Mouse (Mus musculus) left cerebral cortex, postnatal 10 days (tissue): Measurements from ENCODE around the gene Sox11. TPM values are rescaled to one million over a fixed set of nuclear protein-coding genes. Genes with fewer than 3 reads are reported as not detected.

Experiments used
- DNase-seq, 2 experiments: peaks; one replicate each; pipeline ENCODE4 v3.0.0; 2021 to 2022; ENCODE audit warnings: low spot score in 2 of 2, mixed read lengths in 1 of 2; ENCODE audit errors: extremely low spot score in 1 of 2
- intact Hi-C: fragments of 180-260 bp; cut with DNase I; formaldehyde crosslinking; loops from one replicate; pipeline ENCODE4 v1.15.1; 2025
- total RNA-seq, 2 experiments: library from RNA; stranded (reverse); gene quantifications; 2 replicates each; pipeline ENCODE4 v1.2.3; 2021

Sox11 gene
- total RNA-seq = 10 to 100 TPM; 26.1 to 29.8 TPM

- peak; percentile 54 to 78 for DNase-seq
- intact Hi-C loops = loop anchor here (2.0 to 5.0 kb wide), 4 partner anchors 181 to 1091 kb away; no protein-coding TSS in a partner anchor
These were observed at the start of gene Sox11 for GRCm38 (mm10) chr12:27341871-27342690. TSS of gene Sox11 (minus strand) at chr12:27342574.

DNA sequence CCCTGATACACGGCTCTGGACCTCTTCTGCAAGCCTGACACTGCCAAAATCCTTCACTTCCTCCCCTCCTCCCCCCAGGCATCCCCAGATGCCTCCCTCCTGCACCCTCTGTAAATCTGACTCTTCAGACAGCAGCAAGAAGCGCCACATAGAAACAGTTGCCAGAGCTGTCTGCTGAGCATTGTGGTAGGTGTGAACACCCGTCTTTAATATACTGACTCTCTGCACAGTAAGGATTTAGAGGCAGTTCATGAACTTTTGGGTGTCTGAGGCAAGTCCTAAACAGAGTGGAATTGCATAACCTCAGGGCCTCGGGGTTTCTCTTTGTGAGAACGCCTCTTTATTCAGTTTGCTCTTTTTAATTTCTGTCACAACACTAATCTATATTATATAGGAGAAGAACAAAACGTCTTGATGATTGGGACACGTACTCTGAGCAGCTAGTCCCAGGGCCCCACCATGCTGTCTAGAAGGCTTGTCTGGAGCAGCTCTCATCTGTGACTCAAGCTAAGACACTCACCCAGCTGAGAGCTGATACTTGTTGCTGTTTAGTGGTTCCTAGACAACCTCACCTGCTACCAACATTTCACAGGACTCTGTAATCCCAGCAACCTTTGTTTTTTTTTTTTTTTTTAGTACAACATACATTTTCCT, 49.4 kb upstream of the Sox11 start:
- DNase-seq = no peak
- intact Hi-C loops = no loop called here

- peak in 1 of 2 experiments; percentile 26 for DNase-seq
- intact Hi-C loops = no loop called here
These were observed 48.1 kb upstream of the Sox11 start for GRCm38 (mm10) chr12:27390439-27390838.

GRCm38 (mm10) chr12:27389429-27389828, 47.1 kb upstream of the Sox11 start:
- no peak for DNase-seq
- intact Hi-C loops = no loop called here

DNA sequence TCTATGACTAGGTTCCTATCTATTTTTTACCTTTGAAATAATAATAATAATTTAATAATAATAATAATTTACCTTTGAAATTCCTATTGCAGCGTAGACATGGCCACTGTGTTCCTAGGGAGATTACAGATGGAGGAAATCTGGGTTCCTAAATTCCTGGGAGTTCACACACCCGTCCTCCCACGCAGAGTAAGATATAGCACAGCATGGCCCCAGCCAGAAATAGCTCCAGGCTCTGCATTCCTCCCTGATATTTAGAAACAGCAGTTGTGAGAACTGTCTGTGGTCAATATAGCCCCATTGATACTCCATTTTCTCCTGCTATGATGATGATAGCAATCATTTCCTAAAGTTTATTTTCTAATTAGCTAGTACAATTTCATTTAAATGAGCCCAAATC, 30.1 kb upstream of the Sox11 start:
- intact Hi-C loops = no loop called here
- no peak for DNase-seq

DNA sequence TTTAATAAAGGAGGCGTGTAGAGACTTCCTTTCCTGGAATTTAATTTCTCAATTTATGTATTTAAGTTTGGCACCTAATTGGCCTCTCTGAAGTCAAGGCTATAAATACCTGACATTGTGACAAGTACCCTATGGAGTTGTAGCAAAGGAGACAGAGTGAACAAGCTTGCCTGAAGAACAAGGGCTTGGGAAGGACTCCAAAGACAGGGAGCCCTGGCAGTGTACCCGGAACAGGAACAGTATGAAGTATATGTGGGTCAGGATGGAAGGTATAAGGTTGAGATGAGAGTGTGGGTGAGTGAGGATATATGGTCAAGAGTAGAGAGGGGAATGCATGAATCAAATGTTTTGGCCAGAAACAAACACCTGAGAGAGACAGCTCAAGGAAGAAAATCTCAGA, 28.4 kb upstream of the Sox11 start:
- intact Hi-C loops = no loop called here
- DNase-seq = no peak

GRCm38 (mm10) chr12:27367476-27367875, 25.1 kb upstream of the Sox11 start:
- intact Hi-C loops = no loop called here
- no peak for DNase-seq

GRCm38 (mm10) chr12:27363840-27364640, 21.7 kb upstream of the Sox11 start:
- intact Hi-C loops = no loop called here
- no peak for DNase-seq

GRCm38 (mm10) chr12:27357076-27357637, 14.8 kb upstream of the Sox11 start:
- peak in 1 of 2 experiments; percentile 52 for DNase-seq
- intact Hi-C loops = no loop called here

GRCm38 (mm10) chr12:27356571-27356970, 14.2 kb upstream of the Sox11 start:
- no peak for DNase-seq
- intact Hi-C loops = no loop called here

GRCm38 (mm10) chr12:27343606-27344410, 1.4 kb upstream of the Sox11 start:
- peak in 1 of 2 experiments; percentile 39 for DNase-seq
- intact Hi-C loops = loop anchor here (2.0 to 5.0 kb wide), 2 partner anchors 253 to 1089 kb away; no protein-coding TSS in a partner anchor

- intact Hi-C loops = loop anchor here (2.0 to 5.0 kb wide), 2 partner anchors 254 to 1090 kb away; no protein-coding TSS in a partner anchor
- DNase-seq = peak; percentile 94 to 95
These were observed 574 bp upstream of the Sox11 start for GRCm38 (mm10) chr12:27342691-27343605.

DNA sequence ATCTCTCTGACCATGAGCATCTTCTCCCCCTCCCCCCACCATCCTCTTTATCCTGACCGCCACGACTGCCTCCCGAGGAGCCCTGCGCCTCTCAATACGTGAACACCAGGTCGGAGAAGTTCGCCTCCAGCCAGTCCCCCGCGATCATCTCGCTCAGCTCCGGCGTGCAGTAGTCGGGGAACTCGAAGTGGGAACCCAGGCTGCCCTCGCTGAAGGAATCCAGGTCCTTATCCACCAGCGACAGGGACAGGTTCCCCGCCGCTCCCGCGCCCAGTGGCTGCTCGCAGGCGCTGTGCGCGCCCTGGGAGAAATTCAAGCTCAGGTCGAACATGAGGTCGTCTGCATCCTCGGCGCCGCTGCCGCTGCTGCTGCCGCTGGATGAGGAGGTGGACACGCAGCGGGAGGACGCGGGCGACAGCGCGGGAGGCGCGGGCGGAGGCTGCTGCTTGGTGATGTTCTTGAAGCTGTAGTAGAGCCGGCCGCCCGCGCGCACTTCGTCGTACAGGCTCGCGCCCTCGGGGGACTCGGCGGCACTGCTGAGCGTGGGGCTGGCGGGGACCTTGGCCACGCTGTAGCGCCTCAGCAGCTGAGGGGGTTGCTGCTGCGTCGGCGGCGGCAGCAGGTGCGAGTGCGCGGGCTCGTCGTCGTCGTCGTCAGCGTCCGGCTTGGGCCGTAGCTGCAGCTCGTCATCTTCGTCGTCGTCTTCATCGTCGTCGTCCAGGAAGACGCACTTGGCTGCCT, 1.1 kb downstream of the Sox11 start:
- peak; percentile 55 to 78 for DNase-seq
- intact Hi-C loops = loop anchor here (2.0 to 5.0 kb wide), 3 partner anchors 180 to 808 kb away; no protein-coding TSS in a partner anchor

GRCm38 (mm10) chr12:27340451-27341035, 1.8 kb downstream of the Sox11 start:
- intact Hi-C loops = loop anchor here (2.0 to 5.0 kb wide), 3 partner anchors 180 to 808 kb away; no protein-coding TSS in a partner anchor
- peak in 1 of 2 experiments; percentile 42 for DNase-seq

DNA sequence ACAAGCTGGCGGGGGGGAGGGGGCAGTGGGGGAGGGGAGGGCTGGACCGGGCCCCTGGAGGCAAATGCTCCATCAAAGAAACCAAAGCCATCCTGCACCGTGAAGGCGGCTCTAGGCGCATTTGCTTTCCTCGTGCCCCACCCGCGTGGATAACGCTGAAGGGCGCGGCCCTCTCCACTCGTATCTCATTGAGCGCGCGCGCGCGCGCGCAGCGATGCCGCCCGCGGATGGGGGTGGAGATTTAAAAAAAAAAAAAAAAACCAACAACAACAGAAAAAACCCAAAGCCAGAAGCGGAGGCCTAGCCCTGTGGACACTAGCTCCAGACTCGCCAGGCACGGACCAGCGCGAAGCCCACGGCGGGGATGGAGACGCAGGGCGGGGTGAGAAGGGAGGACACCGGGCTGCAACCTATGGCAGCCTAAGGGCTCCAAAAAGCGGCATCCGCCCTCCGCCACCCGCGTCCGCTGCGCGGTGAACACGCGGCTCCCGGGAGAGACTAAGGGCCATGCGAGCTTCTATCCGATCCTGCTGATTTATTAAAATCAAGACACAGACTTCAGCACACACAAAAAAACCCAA, 3.1 kb downstream of the Sox11 start:
- intact Hi-C loops = loop anchor here (2.0 to 10.0 kb wide), 3 partner anchors 94 to 276 kb away; no protein-coding TSS in a partner anchor
- peak; percentile 62 to 76 for DNase-seq
